Comparison of ENCODE assay signal across 8 mouse cellular contexts in the genomic region with DNA sequence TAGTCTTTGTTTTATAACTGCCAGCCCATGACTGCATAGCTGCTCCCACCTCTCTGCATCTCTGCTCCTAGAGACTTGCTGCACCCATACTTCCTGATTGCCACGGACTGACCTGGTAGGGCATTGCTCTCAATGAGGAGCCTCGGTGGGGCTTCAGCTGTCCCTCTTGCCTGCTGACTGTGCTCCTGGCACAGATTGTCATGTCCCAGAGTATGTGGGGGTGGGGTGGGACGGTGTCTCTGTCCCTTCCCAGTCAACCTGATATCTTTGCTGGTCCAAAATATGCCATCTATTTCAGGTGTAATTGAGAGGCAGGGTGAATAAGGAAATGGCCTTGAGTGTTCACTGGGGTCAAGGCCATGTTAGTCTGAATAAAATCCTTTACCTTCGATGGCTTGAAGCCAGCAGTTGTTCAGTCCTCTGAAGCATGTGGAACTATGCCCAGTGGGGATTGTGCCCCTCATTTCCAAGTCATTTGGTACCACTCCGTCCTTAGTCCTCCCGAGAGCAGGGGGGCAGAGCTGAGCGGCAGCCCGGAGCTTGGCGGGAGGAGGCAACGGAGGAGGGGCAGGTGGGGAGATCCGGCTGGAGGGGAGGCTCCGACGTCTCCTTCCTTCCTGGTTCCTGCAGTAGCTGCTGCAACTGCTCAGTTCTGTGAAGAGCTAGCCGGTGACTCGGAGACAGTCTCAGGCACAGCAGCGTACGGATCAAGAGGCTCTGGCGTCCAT. TPM values are rescaled to one million over a fixed set of nuclear protein-coding genes. Genes with fewer than 3 reads are reported as not detected.
DNase-seq lines count a peak whose midpoint lies in the region; ATAC-seq lines count a peak whose summit lies in the region.

TSS of gene Osbpl7 (plus strand) at position 413 of the 728 bp plus-strand sequence.

- H3K36me3 ChIP-seq in hindbrain, embryonic 11.5 days (ENCODE audit: control insufficient read depth, insufficient read depth, low read length): no peaks in the 10 kb centered on the region

- DNase-seq in MN1 (ENCODE audit: low spot score): peak; percentile 47
- peak; percentile 72 for DNase-seq in cerebellum, adult 9-10 months
- DNase-seq in frontal cortex, postnatal 10 days (ENCODE audit: low spot score in 2 of 2): peak; percentile 69 to 82
- DNase-seq in hindbrain, embryonic 11.5 days (ENCODE audit: low spot score): peak; percentile 72
- peak; percentile 77 to 84 for DNase-seq in layer of hippocampus, postnatal 10 days (ENCODE audit: low spot score in 2 of 2)
- peak; percentile 80 for DNase-seq in lung, postnatal 14 days
- DNase-seq in retina, adult 2 months (ENCODE audit: low read depth, low spot score): peak; percentile 45
- DNase-seq in thymus, postnatal 4 days: peak; percentile 88

- H3K27me3 ChIP-seq in hindbrain, embryonic 11.5 days (ENCODE audit: control insufficient read depth, insufficient read depth, low read length): no peaks in the 10 kb centered on the region

- peak within 1 kb of the TSS; percentile 60 for H3K9ac ChIP-seq in hindbrain, embryonic 11.5 days (ENCODE audit: low read depth, low read length)

- H3K4me1 ChIP-seq in hindbrain, embryonic 11.5 days (replicated peaks; ENCODE audit: control insufficient read depth, insufficient read depth, low read length): peaks cover 6% of the 10 kb centered on the region

- ATAC-seq in hindbrain, embryonic 11.5 days (ENCODE audit: low FRiP score): peak; percentile 76

- H3K27ac ChIP-seq in hindbrain, embryonic 11.5 days (ENCODE audit: low read depth, low read length): no peak within 1 kb of the TSS

- peak within 1 kb of the TSS; percentile 65 for H3K4me2 ChIP-seq in hindbrain, embryonic 11.5 days (replicated peaks; ENCODE audit: low read depth, low read length)

- WGBS in hindbrain, embryonic 11.5 days: 9% methylated on average over 18 of the region's 18 CpGs

- H3K4me3 ChIP-seq in hindbrain, embryonic 11.5 days (ENCODE audit: low read depth, low read length): peak within 1 kb of the TSS; percentile 52

- no peaks in the 10 kb centered on the region for H3K9me3 ChIP-seq in hindbrain, embryonic 11.5 days (ENCODE audit: control insufficient read depth, low read length)

RNA-seq across cellular contexts. Expression of gene Osbpl7, which starts in this region (rescaled TPM):
- 4.2 and 6.1 TPM in 2 replicates for polyA plus RNA-seq in hindbrain, embryonic 11.5 days (2014; fragmentation: Nextera tagmentation; extraction: Ambion mirVana)
- 10 to 100 TPM; 12.9 to 13.5 TPM for total RNA-seq in layer of hippocampus, postnatal 10 days (2021)
